Mouse (Mus musculus): ENCODE data around the gene Pdlim4. TPM values are rescaled to one million over a fixed set of nuclear protein-coding genes. Genes with fewer than 3 reads are reported as not detected.

Gene Pdlim4
- polyA plus RNA-seq, 1 experiment, result 4.4 TPM

- H3K27ac ChIP-seq (ENCODE audit: control insufficient read depth, insufficient read depth, low read depth, low read length), result no peak overlapping the region
- no peaks in the 10 kb centered on the region for H3K36me3 ChIP-seq (ENCODE audit: control insufficient read depth, insufficient read depth, low read length)
- no peak overlapping the region for H3K4me3 ChIP-seq (ENCODE audit: control insufficient read depth, low read depth, low read length)
- no peak for TF ChIP-seq CTCF (IDR thresholded peaks at IDR 0.05; ENCODE audit: control insufficient read depth, insufficient read depth, insufficient replicate concordance, low read depth, low read length)
- TF ChIP-seq POLR2A (IDR thresholded peaks at IDR 0.05; ENCODE audit: control insufficient read depth, low read depth, low read length), result no peak
- H3K4me1 ChIP-seq (ENCODE audit: control insufficient read depth, insufficient read depth, low read length), result peaks cover 13% of the 10 kb centered on the region
- no peaks in the 10 kb centered on the region; the same call in 1 of the 2 replicates for H3K27me3 ChIP-seq (ENCODE audit: control insufficient read depth, insufficient read depth, low read length)
Observed at GRCm38 (mm10) chr11:54105011-54105410, 36.2 kb upstream of the Pdlim4 start.

DNA sequence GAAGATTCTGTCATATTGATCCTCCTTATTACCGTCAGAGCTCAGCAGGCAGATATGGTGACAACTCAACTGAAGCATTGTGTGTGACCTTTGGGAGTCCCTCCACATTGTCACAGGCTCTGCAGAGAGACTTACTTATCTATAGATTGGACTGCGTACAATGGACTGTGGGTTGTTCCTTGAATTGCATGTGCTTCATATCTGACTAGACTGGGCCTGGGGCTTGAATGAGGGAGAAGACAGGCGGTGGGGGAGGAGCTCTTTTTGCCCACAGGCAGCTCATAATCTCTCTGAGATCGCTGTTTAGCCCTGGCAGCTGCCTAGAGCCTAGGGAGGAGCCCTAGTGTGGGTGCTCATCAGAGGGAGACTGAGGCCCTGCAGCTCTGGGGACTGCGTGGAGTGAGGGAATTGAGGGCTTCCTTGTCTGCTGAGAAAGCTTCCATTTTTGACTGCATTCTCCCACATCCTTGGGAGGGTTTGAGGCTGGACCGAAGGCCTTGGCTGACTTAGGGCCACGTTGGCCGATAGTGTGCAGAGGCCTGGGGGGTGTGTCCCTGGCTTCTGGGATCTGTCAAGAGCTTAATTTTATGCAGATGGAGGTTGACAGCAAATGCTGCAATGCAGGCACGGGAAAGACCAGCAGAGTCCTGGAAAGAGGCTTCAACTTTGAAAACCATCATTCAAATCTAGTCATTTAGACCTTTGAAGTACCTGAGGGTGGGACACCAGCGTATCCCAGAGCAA, 34.1 kb upstream of the Pdlim4 start:
- Histone ChIP-seq H3K27ac (ENCODE audit: control insufficient read depth, insufficient read depth, low read depth, low read length) (peak overlapping the region; percentile 10; the same call in 1 of the 2 replicates), H3K27me3 (ENCODE audit: control insufficient read depth, insufficient read depth, low read length) (no peaks in the 10 kb centered on the region; the same call in 1 of the 2 replicates), H3K4me3 (ENCODE audit: control insufficient read depth, low read depth, low read length) (no peak overlapping the region), H3K36me3 (ENCODE audit: control insufficient read depth, insufficient read depth, low read length) (no peaks in the 10 kb centered on the region), H3K4me1 (ENCODE audit: control insufficient read depth, insufficient read depth, low read length) (peaks cover 14% of the 10 kb centered on the region)
- TF ChIP-seq CTCF (IDR thresholded peaks at IDR 0.05; ENCODE audit: control insufficient read depth, insufficient read depth, insufficient replicate concordance, low read depth, low read length) (no peak), POLR2A (IDR thresholded peaks at IDR 0.05; ENCODE audit: control insufficient read depth, low read depth, low read length) (no peak)

- no peaks in the 10 kb centered on the region for H3K36me3 ChIP-seq (ENCODE audit: control insufficient read depth, insufficient read depth, low read length)
- H3K27ac ChIP-seq (ENCODE audit: control insufficient read depth, insufficient read depth, low read depth, low read length), result no peak overlapping the region
- peaks cover 14% of the 10 kb centered on the region for H3K4me1 ChIP-seq (ENCODE audit: control insufficient read depth, insufficient read depth, low read length)
- TF ChIP-seq POLR2A (IDR thresholded peaks at IDR 0.05; ENCODE audit: control insufficient read depth, low read depth, low read length), result no peak
- TF ChIP-seq CTCF (IDR thresholded peaks at IDR 0.05; ENCODE audit: control insufficient read depth, insufficient read depth, insufficient replicate concordance, low read depth, low read length), result no peak
- H3K27me3 ChIP-seq (ENCODE audit: control insufficient read depth, insufficient read depth, low read length), result no peaks in the 10 kb centered on the region; the same call in 1 of the 2 replicates
- peak overlapping the region; percentile 56; the same call in 1 of the 2 replicates for H3K4me3 ChIP-seq (ENCODE audit: control insufficient read depth, low read depth, low read length)
Observed at GRCm38 (mm10) chr11:54101701-54102100, 32.9 kb upstream of the Pdlim4 start.

GRCm38 (mm10) chr11:54100692-54101591, 32.1 kb upstream of the Pdlim4 start:
- TF ChIP-seq CTCF (IDR thresholded peaks at IDR 0.05; ENCODE audit: control insufficient read depth, insufficient read depth, insufficient replicate concordance, low read depth, low read length), result no peak
- TF ChIP-seq POLR2A (IDR thresholded peaks at IDR 0.05; ENCODE audit: control insufficient read depth, low read depth, low read length), result no peak
- Histone ChIP-seq H3K27ac (ENCODE audit: control insufficient read depth, insufficient read depth, low read depth, low read length) (no peak overlapping the region), H3K4me3 (ENCODE audit: control insufficient read depth, low read depth, low read length) (peak overlapping the region; percentile 56), H3K27me3 (ENCODE audit: control insufficient read depth, insufficient read depth, low read length) (no peaks in the 10 kb centered on the region; the same call in 1 of the 2 replicates), H3K36me3 (ENCODE audit: control insufficient read depth, insufficient read depth, low read length) (no peaks in the 10 kb centered on the region), H3K4me1 (ENCODE audit: control insufficient read depth, insufficient read depth, low read length) (peaks cover 14% of the 10 kb centered on the region)

DNA sequence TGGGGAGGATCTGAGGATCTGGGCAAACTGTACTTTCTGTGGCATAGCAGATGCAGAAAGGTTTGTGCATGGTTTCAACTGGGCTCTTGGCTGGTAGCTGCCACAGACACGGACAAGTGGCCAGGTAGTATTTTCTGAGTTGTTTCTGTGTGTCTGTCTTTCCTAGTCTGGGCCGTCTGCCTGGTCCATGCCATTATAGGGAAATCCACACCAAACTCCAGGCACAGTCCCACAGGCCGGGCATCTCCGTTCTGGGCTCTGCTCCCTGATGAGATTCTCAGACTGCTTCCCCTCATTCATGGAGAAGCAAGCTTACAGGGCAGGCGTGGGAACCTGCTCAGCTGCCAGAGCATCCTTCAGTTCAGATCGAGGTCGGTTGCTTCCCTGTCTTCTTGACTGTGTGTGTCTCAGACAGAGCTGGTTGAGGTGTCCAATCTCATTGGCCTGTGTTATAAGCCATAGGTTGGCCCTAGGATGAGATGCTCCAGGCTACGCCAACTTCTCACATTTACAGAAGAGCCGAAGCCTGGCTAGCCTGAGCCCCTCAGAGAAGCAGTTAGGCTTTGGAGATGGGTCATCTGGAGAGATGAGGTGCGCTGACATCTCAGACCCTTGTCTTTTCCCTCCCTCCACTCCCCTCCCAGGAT, 31.4 kb upstream of the Pdlim4 start, which contains the start of gene P4ha2:
Gene P4ha2 (plus strand): TSS at position 51 of the 647 bp plus-strand sequence.
- H3K4me3 ChIP-seq (ENCODE audit: control insufficient read depth, low read depth, low read length), result peak within 1 kb of the TSS; percentile 56
- TF ChIP-seq CTCF (IDR thresholded peaks at IDR 0.05; ENCODE audit: control insufficient read depth, insufficient read depth, insufficient replicate concordance, low read depth, low read length) (no peak), POLR2A (IDR thresholded peaks at IDR 0.05; ENCODE audit: control insufficient read depth, low read depth, low read length) (no peak)
- no peaks in the 10 kb centered on the region; the same call in 1 of the 2 replicates for H3K27me3 ChIP-seq (ENCODE audit: control insufficient read depth, insufficient read depth, low read length)
- no peaks in the 10 kb centered on the region for H3K36me3 ChIP-seq (ENCODE audit: control insufficient read depth, insufficient read depth, low read length)
- peaks cover 14% of the 10 kb centered on the region for H3K4me1 ChIP-seq (ENCODE audit: control insufficient read depth, insufficient read depth, low read length)
- no peak within 1 kb of the TSS for H3K27ac ChIP-seq (ENCODE audit: control insufficient read depth, insufficient read depth, low read depth, low read length)

DNA sequence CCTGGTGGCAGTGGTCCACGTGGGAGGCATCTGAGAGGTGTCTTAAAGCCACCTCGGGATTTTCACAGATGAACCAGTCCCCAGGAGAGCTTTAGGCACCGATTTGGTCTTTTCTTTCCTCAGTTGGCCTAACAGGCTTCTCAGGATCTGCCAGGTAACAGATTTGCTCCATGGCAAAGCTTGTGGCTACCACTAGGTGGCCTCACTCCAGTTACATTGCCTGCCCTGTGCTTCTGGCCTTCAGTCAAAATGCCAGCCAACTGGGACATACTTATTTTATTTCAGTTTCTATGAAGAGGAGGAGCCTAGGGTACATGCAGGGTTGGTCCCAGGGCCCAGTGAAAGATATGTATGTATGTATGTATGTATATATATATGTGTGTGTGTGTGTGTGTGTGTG, 24.2 kb upstream of the Pdlim4 start:
- TF ChIP-seq CTCF (IDR thresholded peaks at IDR 0.05; ENCODE audit: control insufficient read depth, insufficient read depth, insufficient replicate concordance, low read depth, low read length) (peak; percentile 61; the same call in 1 of the 2 replicates), POLR2A (IDR thresholded peaks at IDR 0.05; ENCODE audit: control insufficient read depth, low read depth, low read length) (no peak)
- Histone ChIP-seq H3K27ac (ENCODE audit: control insufficient read depth, insufficient read depth, low read depth, low read length) (no peak overlapping the region), H3K4me3 (ENCODE audit: control insufficient read depth, low read depth, low read length) (no peak overlapping the region), H3K4me1 (ENCODE audit: control insufficient read depth, insufficient read depth, low read length) (peaks cover 2% of the 10 kb centered on the region; the same call in 1 of the 2 replicates), H3K27me3 (ENCODE audit: control insufficient read depth, insufficient read depth, low read length) (no peaks in the 10 kb centered on the region), H3K36me3 (ENCODE audit: control insufficient read depth, insufficient read depth, low read length) (no peaks in the 10 kb centered on the region)
